Mouse (Mus musculus): ENCODE measurements around the gene Lsg1. TPM values are rescaled to one million over a fixed set of nuclear protein-coding genes. Genes with fewer than 3 reads are reported as not detected.
A peak's percentile ranks its signal among the peaks of the same experiment; 100 is the strongest.

Lsg1 gene
- total and polyA plus RNA-seq, 3 experiments = 58.8 to 84.4 TPM; not detected in 1

GRCm38 (mm10) chr16:30571378-30571777 is 16.0 kb downstream of the Lsg1 start:
- no peak overlapping the region for H3K9ac ChIP-seq (ENCODE audit: control insufficient read depth, low read depth, low read length, poor library complexity, severe bottlenecking)
- H3K4me3 ChIP-seq (ENCODE audit: control insufficient read depth in 1 of 2, insufficient read depth in 1 of 2, low read depth in 2 of 2, low read length in 2 of 2) = no peak overlapping the region
- no peak overlapping the region for H3K27ac ChIP-seq (ENCODE audit: control insufficient read depth, low read depth, low read length)
- H3K36me3 ChIP-seq (ENCODE audit: control insufficient read depth in 1 of 2, insufficient read depth in 2 of 2, low read length in 2 of 2) = peaks cover 7 to 53% of the 10 kb centered on the region in 2 experiments
- no peaks in the 10 kb centered on the region for H3K27me3 ChIP-seq (ENCODE audit: control insufficient read depth in 1 of 2, insufficient read depth in 2 of 2, low read length in 2 of 2)
- DNase-seq (ENCODE audit: low read depth, low spot score) = no peak
- peaks cover 2% of the 10 kb centered on the region; the same call in 1 of the 2 replicates for H3K79me2 ChIP-seq (ENCODE audit: control insufficient read depth, insufficient read depth, low read length, poor library complexity)
- H3K9me3 ChIP-seq (replicated peaks; ENCODE audit: insufficient read depth, low read length) = no peaks in the 10 kb centered on the region
- peaks cover 0 to 4% of the 10 kb centered on the region in 2 experiments; a peak in 1 of 4 replicates for H3K4me1 ChIP-seq (ENCODE audit: control insufficient read depth in 1 of 2, insufficient read depth in 2 of 2, low read length in 2 of 2)
- TF ChIP-seq ZMIZ1 (IDR thresholded peaks at IDR 0.05; ENCODE audit: low read depth, low read length) (no peak), ZKSCAN1 (IDR thresholded peaks at IDR 0.05; ENCODE audit: low read depth, low read length) (no peak), POLR2AphosphoS2 (IDR thresholded peaks at IDR 0.05; ENCODE audit: low read length) (no peak)

- Histone ChIP-seq H3K79me2 (ENCODE audit: control insufficient read depth, insufficient read depth, low read length, poor library complexity) (peaks cover under 1% of the 10 kb centered on the region; the same call in 1 of the 2 replicates), H3K4me1 (ENCODE audit: control insufficient read depth in 1 of 2, insufficient read depth in 2 of 2, low read length in 2 of 2) (peaks cover 3 to 10% of the 10 kb centered on the region in 2 experiments; a peak in 3 of 4 replicates), H3K9ac (ENCODE audit: control insufficient read depth, low read depth, low read length, poor library complexity, severe bottlenecking) (no peak overlapping the region), H3K27me3 (ENCODE audit: control insufficient read depth in 1 of 2, insufficient read depth in 2 of 2, low read length in 2 of 2) (no peaks in the 10 kb centered on the region), H3K36me3 (ENCODE audit: control insufficient read depth in 1 of 2, insufficient read depth in 2 of 2, low read length in 2 of 2) (peaks cover 15 to 54% of the 10 kb centered on the region in 2 experiments), H3K4me3 (ENCODE audit: control insufficient read depth in 1 of 2, insufficient read depth in 1 of 2, low read depth in 2 of 2, low read length in 2 of 2) (no peak overlapping the region), H3K9me3 (replicated peaks; ENCODE audit: insufficient read depth, low read length) (no peaks in the 10 kb centered on the region), H3K27ac (ENCODE audit: control insufficient read depth, low read depth, low read length) (no peak overlapping the region)
- no peak for DNase-seq (ENCODE audit: low read depth, low spot score)
- TF ChIP-seq E2F4 (IDR thresholded peaks at IDR 0.05; ENCODE audit: borderline replicate concordance, low read depth, low read length) (no peak), BHLHE40 (IDR thresholded peaks at IDR 0.05; ENCODE audit: borderline replicate concordance, low read depth, low read length) (no peak), CTCF (IDR thresholded peaks at IDR 0.05 in 2 of 3, conservative IDR thresholded peaks at IDR 0.05 in 1 of 3; ENCODE audit: control insufficient read depth in 1 of 3, insufficient read depth in 1 of 3, low read depth in 2 of 3, low read length in 3 of 3, poor library complexity in 1 of 3, severe bottlenecking in 1 of 3) (peak; percentile 4 to 18 (median 14); a peak in 1 of 6 replicates)
Observed at GRCm38 (mm10) chr16:30570173-30570572, 17.2 kb downstream of the Lsg1 start.

- DNase-seq (ENCODE audit: low read depth, low spot score) = peak; percentile 40
- Histone ChIP-seq H3K27me3 (ENCODE audit: control insufficient read depth in 1 of 2, insufficient read depth in 2 of 2, low read length in 2 of 2) (no peaks in the 10 kb centered on the region), H3K4me3 (ENCODE audit: control insufficient read depth in 1 of 2, insufficient read depth in 1 of 2, low read depth in 2 of 2, low read length in 2 of 2) (no peak overlapping the region), H3K79me2 (ENCODE audit: control insufficient read depth, insufficient read depth, low read length, poor library complexity) (no peaks in the 10 kb centered on the region; the same call in 1 of the 2 replicates), H3K36me3 (ENCODE audit: control insufficient read depth in 1 of 2, insufficient read depth in 2 of 2, low read length in 2 of 2) (peaks cover 15 to 42% of the 10 kb centered on the region in 2 experiments), H3K27ac (ENCODE audit: control insufficient read depth, low read depth, low read length) (no peak overlapping the region), H3K4me1 (ENCODE audit: control insufficient read depth in 1 of 2, insufficient read depth in 2 of 2, low read length in 2 of 2) (peaks cover 3 to 10% of the 10 kb centered on the region in 2 experiments; a peak in 3 of 4 replicates), H3K9ac (ENCODE audit: control insufficient read depth, low read depth, low read length, poor library complexity, severe bottlenecking) (no peak overlapping the region), H3K9me3 (replicated peaks; ENCODE audit: insufficient read depth, low read length) (no peaks in the 10 kb centered on the region)
- TF ChIP-seq CHD1 (IDR thresholded peaks at IDR 0.05; ENCODE audit: low read depth, low read length) (no peak), JUND (IDR thresholded peaks at IDR 0.05; ENCODE audit: low read depth, low read length) (no peak), ELF1 (IDR thresholded peaks at IDR 0.05; ENCODE audit: low read depth, low read length) (no peak), CHD2 (IDR thresholded peaks at IDR 0.05; ENCODE audit: low read length) (no peak), MYC (IDR thresholded peaks at IDR 0.05; ENCODE audit: low read depth, low read length) (0 out of 2 replicates have a peak, but pooled peaks have one; percentile 38), ZMIZ1 (IDR thresholded peaks at IDR 0.05; ENCODE audit: low read depth, low read length) (no peak), TAL1 (IDR thresholded peaks at IDR 0.05; ENCODE audit: low read length) (peak; percentile 48), USF1 (IDR thresholded peaks at IDR 0.05; ENCODE audit: low read depth, low read length) (no peak), MYB (IDR thresholded peaks at IDR 0.05; ENCODE audit: low read depth, low read length) (no peak), KAT2A (conservative IDR thresholded peaks at IDR 0.05; ENCODE audit: low read depth, low read length) (no peak), EP300 (IDR thresholded peaks at IDR 0.05; ENCODE audit: low read depth in 1 of 2, low read length in 2 of 2) (peak; percentile 42 to 48; a peak in 2 of 4 replicates), SMC3 (IDR thresholded peaks at IDR 0.05; ENCODE audit: low read depth, low read length) (no peak), POLR2AphosphoS5 (IDR thresholded peaks at IDR 0.05; ENCODE audit: borderline replicate concordance, low read depth, low read length) (no peak), ZC3H11A (IDR thresholded peaks at IDR 0.05; ENCODE audit: low read depth, low read length) (no peak), ZNF384 (IDR thresholded peaks at IDR 0.05; ENCODE audit: low read depth, low read length) (no peak), RAD21 (IDR thresholded peaks at IDR 0.05; ENCODE audit: low read depth, low read length) (no peak), NRF1 (IDR thresholded peaks at IDR 0.05; ENCODE audit: insufficient read depth, low read depth, low read length, poor library complexity, severe bottlenecking) (no peak), ETS1 (IDR thresholded peaks at IDR 0.05; ENCODE audit: low read depth, low read length) (peak; percentile 24; the same call in 1 of the 2 replicates), GATA1 (IDR thresholded peaks at IDR 0.05; ENCODE audit: low read depth, low read length) (peak; percentile 76), UBTF (IDR thresholded peaks at IDR 0.05; ENCODE audit: borderline replicate concordance, insufficient read depth, low read depth, low read length) (no peak), E2F4 (IDR thresholded peaks at IDR 0.05; ENCODE audit: borderline replicate concordance, low read depth, low read length) (no peak)
Observed at GRCm38 (mm10) chr16:30565631-30566030, 21.8 kb downstream of the Lsg1 start.
